Mouse (Mus musculus): Measurements from ENCODE around the gene Abcd3. TPM values are rescaled to one million over a fixed set of nuclear protein-coding genes. Genes with fewer than 3 reads are reported as not detected.
"Not testable (repeated sequence)": the region's sequence is repeated elsewhere in the genome, so short reads cannot be mapped to it uniquely, and the experiment has no call there.

The Abcd3 gene
- polyA plus RNA-seq, 1 experiment from 2014 or later: 53.5 TPM

GRCm38 (mm10) chr3:121808246-121808645 lies 6.9 kb downstream of the Abcd3 start:
- Histone ChIP-seq H3K27me3 (replicated peaks; ENCODE audit: control insufficient read depth, insufficient read depth, low read length) (no peaks in the 10 kb centered on the region), H3K36me3 (ENCODE audit: control insufficient read depth, insufficient read depth, low read length) (0 out of 2 replicates have a peak, but pooled peaks cover 5% of the 10 kb centered on the region), H3K4me1 (ENCODE audit: control insufficient read depth, insufficient read depth, low read length) (peaks cover 6% of the 10 kb centered on the region), H3K4me2 (ENCODE audit: low read depth, low read length) (no peak overlapping the region), H3K27ac (replicated peaks; ENCODE audit: low read depth, low read length) (no peak overlapping the region), H3K9me3 (ENCODE audit: control insufficient read depth, low read length) (no peaks in the 10 kb centered on the region), H3K9ac (ENCODE audit: low read depth, low read length) (no peak overlapping the region), H3K4me3 (ENCODE audit: low read depth, low read length) (no peak overlapping the region)
- no peak for DNase-seq (ENCODE audit: low spot score)
- no peak for ATAC-seq (ENCODE audit: low read depth)
- WGBS: 82% methylated on average over 3 of the region's 3 CpGs

GRCm38 (mm10) chr3:121794214-121794613 lies 20.9 kb downstream of the Abcd3 start:
- Histone ChIP-seq H3K9me3 (ENCODE audit: control insufficient read depth, low read length) (no peaks in the 10 kb centered on the region), H3K4me3 (ENCODE audit: low read depth, low read length) (no peak overlapping the region), H3K36me3 (ENCODE audit: control insufficient read depth, insufficient read depth, low read length) (peaks cover 13% of the 10 kb centered on the region), H3K9ac (ENCODE audit: low read depth, low read length) (no peak overlapping the region), H3K4me1 (ENCODE audit: control insufficient read depth, insufficient read depth, low read length) (no peaks in the 10 kb centered on the region), H3K27me3 (replicated peaks; ENCODE audit: control insufficient read depth, insufficient read depth, low read length) (no peaks in the 10 kb centered on the region), H3K4me2 (ENCODE audit: low read depth, low read length) (no peak overlapping the region), H3K27ac (replicated peaks; ENCODE audit: low read depth, low read length) (no peak overlapping the region)
- ATAC-seq (ENCODE audit: low read depth) (no peak), DNase-seq (ENCODE audit: low spot score) (no peak)
- 69% methylated on average over 2 of the region's 2 CpGs for WGBS

DNA sequence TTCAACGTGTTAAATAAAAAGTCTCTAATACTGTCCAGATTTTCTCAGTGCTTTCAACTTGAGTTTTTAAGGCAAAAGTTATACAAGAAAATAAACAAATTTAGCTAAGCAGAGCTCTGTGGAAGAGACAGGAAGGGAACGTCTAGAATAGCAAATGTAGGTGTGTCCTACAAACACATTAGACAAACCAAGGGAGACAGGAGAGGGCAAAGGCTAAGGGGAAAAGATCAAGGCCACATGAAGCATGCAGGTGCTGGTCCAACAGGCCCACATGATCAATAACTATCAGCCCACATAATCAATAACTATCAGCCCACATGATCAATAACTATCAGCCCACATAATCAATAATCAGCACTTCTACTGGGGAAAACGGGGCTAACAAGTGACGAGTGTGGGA lies 22.9 kb downstream of the Abcd3 start:
- 81% methylated on average over 4 of the region's 4 CpGs for WGBS
- DNase-seq (ENCODE audit: low spot score): no peak

DNA sequence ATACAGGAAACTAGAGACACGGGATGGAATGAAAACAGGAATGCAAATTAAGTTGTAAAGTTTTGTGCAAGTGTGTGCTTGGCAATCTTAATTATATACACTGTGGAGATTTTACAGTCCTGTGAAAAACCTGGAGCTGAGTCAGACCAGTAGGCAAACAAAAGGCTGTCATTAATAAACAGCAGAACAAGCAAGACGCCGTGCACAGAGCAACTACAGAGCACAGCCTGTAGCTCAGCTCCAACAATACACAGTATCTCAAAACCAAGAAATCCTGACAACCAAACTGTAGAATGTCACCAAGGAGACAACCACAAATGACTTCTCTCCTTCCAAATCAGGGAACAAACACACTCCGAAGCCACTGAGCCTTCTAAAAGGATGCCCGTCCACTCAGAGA lies 24.7 kb downstream of the Abcd3 start:
- Histone ChIP-seq H3K9ac (ENCODE audit: low read depth, low read length) (no peak overlapping the region), H3K4me3 (ENCODE audit: low read depth, low read length) (no peak overlapping the region), H3K27me3 (replicated peaks; ENCODE audit: control insufficient read depth, insufficient read depth, low read length) (no peaks in the 10 kb centered on the region), H3K27ac (replicated peaks; ENCODE audit: low read depth, low read length) (no peak overlapping the region), H3K4me1 (ENCODE audit: control insufficient read depth, insufficient read depth, low read length) (no peaks in the 10 kb centered on the region), H3K36me3 (ENCODE audit: control insufficient read depth, insufficient read depth, low read length) (peaks cover 13% of the 10 kb centered on the region), H3K4me2 (ENCODE audit: low read depth, low read length) (no peak overlapping the region), H3K9me3 (ENCODE audit: control insufficient read depth, low read length) (no peaks in the 10 kb centered on the region)
- no peak for ATAC-seq (ENCODE audit: low read depth)
- 79% methylated on average over 5 of the region's 5 CpGs for WGBS
- DNase-seq (ENCODE audit: low spot score): no peak

More for the DNA sequence above, 22.9 kb downstream of the Abcd3 start:
- Histone ChIP-seq H3K27me3 (replicated peaks; ENCODE audit: control insufficient read depth, insufficient read depth, low read length) (no peaks in the 10 kb centered on the region), H3K9ac (ENCODE audit: low read depth, low read length) (no peak overlapping the region), H3K4me1 (ENCODE audit: control insufficient read depth, insufficient read depth, low read length) (no peaks in the 10 kb centered on the region), H3K4me2 (ENCODE audit: low read depth, low read length) (no peak overlapping the region), H3K4me3 (ENCODE audit: low read depth, low read length) (no peak overlapping the region), H3K36me3 (ENCODE audit: control insufficient read depth, insufficient read depth, low read length) (peaks cover 13% of the 10 kb centered on the region), H3K27ac (replicated peaks; ENCODE audit: low read depth, low read length) (no peak overlapping the region), H3K9me3 (ENCODE audit: control insufficient read depth, low read length) (no peaks in the 10 kb centered on the region)
- no peak for ATAC-seq (ENCODE audit: low read depth)

DNA sequence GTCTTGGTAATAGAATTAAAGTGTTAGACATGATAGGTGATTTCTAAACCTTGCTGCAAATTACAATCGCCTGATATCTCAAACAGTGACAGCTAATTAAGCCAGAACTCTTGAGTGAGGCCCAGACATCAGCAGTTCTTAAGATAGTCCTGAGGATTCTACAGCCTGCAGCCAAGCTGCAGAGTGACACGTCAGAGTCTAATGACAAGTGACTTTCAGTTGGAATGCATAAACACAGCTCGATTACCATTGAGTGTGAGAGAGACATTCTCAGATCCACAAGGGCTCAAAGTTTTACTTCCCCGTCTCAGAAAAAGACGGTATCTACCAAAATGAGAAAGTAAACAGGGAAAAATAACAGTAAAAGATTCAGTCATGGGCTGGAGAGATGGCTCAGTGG lies 25.3 kb downstream of the Abcd3 start:
- Histone ChIP-seq H3K9me3 (ENCODE audit: control insufficient read depth, low read length) (no peaks in the 10 kb centered on the region), H3K36me3 (ENCODE audit: control insufficient read depth, insufficient read depth, low read length) (peaks cover 13% of the 10 kb centered on the region), H3K27me3 (replicated peaks; ENCODE audit: control insufficient read depth, insufficient read depth, low read length) (no peaks in the 10 kb centered on the region), H3K4me1 (ENCODE audit: control insufficient read depth, insufficient read depth, low read length) (no peaks in the 10 kb centered on the region), H3K27ac (replicated peaks; ENCODE audit: low read depth, low read length) (no peak overlapping the region), H3K4me3 (ENCODE audit: low read depth, low read length) (no peak overlapping the region), H3K4me2 (ENCODE audit: low read depth, low read length) (no peak overlapping the region), H3K9ac (ENCODE audit: low read depth, low read length) (no peak overlapping the region)
- no peak for ATAC-seq (ENCODE audit: low read depth)
- no peak for DNase-seq (ENCODE audit: low spot score)
- WGBS: 69% methylated on average over 5 of the region's 5 CpGs

DNA sequence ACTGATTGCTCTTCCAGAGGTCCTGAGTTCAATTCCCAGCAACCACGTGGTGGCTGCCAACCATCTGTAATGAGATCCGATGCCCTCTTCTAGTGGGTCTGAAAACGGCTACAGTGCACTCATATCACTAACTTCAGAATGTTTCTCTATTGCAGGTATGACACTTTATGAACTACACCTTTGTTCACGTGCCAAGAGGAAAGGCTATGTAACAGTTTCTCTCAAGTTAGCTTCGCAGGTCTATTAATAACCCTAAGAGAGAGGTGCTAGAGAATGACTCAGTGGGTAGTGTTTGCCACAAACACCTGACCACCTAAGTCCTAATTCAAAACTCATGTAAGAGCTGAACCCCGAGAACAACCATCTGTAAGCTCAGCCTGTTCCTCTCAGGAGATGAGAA lies 32.1 kb downstream of the Abcd3 start:
- no peak overlapping the region for H3K4me2 ChIP-seq (ENCODE audit: low read depth, low read length)
- no peak overlapping the region for H3K27ac ChIP-seq (replicated peaks; ENCODE audit: low read depth, low read length)

DNA sequence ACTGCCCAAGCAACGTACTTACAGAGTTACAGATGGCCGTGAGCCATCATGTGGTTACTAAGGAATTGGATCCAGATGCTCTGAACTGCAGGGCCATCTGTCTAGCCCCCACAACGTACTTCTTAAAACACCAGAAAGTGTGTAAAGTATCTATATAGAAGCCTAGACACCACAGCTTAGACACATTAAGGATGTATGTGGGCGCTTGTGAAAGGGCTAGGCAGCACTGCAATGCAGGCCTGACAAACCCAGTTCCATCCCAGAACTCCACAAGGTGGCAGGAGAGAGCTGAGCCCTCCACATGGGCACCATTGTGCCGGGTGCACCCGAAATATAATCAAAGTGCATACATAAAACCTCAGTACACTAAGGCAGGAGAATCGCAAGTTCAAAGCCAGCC lies 37.2 kb downstream of the Abcd3 start:
- ATAC-seq (ENCODE audit: low read depth): peak; percentile 90
- H3K27ac ChIP-seq (replicated peaks; ENCODE audit: low read depth, low read length): peak overlapping the region; percentile 55; the same call in 1 of the 2 replicates

More for the DNA sequence above, 32.1 kb downstream of the Abcd3 start:
- Histone ChIP-seq H3K9ac (ENCODE audit: low read depth, low read length) (no peak overlapping the region), H3K9me3 (ENCODE audit: control insufficient read depth, low read length) (no peaks in the 10 kb centered on the region), H3K4me3 (ENCODE audit: low read depth, low read length) (no peak overlapping the region), H3K4me1 (ENCODE audit: control insufficient read depth, insufficient read depth, low read length) (peaks cover 7% of the 10 kb centered on the region; the same call in 1 of the 2 replicates), H3K27me3 (replicated peaks; ENCODE audit: control insufficient read depth, insufficient read depth, low read length) (no peaks in the 10 kb centered on the region), H3K36me3 (ENCODE audit: control insufficient read depth, insufficient read depth, low read length) (peaks cover 23% of the 10 kb centered on the region; the same call in 1 of the 2 replicates)
- DNase-seq (ENCODE audit: low spot score) (no peak), ATAC-seq (ENCODE audit: low read depth) (no peak)
- 86% methylated on average over 6 of the region's 6 CpGs for WGBS

GRCm38 (mm10) chr3:121773336-121773735 lies 41.8 kb downstream of the Abcd3 start:
- not testable (repeated sequence) for H3K4me2 ChIP-seq (ENCODE audit: low read depth, low read length); ATAC-seq (ENCODE audit: low read depth); DNase-seq (ENCODE audit: low spot score); H3K27ac ChIP-seq (replicated peaks; ENCODE audit: low read depth, low read length); H3K4me1 ChIP-seq (ENCODE audit: control insufficient read depth, insufficient read depth, low read length); H3K4me3 ChIP-seq (ENCODE audit: low read depth, low read length); H3K9ac ChIP-seq (ENCODE audit: low read depth, low read length); H3K27me3 ChIP-seq (replicated peaks; ENCODE audit: control insufficient read depth, insufficient read depth, low read length); H3K9me3 ChIP-seq (ENCODE audit: control insufficient read depth, low read length)
- WGBS: 94% methylated on average over 4 of the region's 4 CpGs
- H3K36me3 ChIP-seq (ENCODE audit: control insufficient read depth, insufficient read depth, low read length): peaks cover 70% of the 10 kb centered on the region

More for the DNA sequence above, 37.2 kb downstream of the Abcd3 start:
- Histone ChIP-seq H3K36me3 (ENCODE audit: control insufficient read depth, insufficient read depth, low read length) (peaks cover 50% of the 10 kb centered on the region), H3K4me3 (ENCODE audit: low read depth, low read length) (no peak overlapping the region), H3K9ac (ENCODE audit: low read depth, low read length) (no peak overlapping the region), H3K9me3 (ENCODE audit: control insufficient read depth, low read length) (no peaks in the 10 kb centered on the region), H3K27me3 (replicated peaks; ENCODE audit: control insufficient read depth, insufficient read depth, low read length) (no peaks in the 10 kb centered on the region), H3K4me1 (ENCODE audit: control insufficient read depth, insufficient read depth, low read length) (peaks cover 14% of the 10 kb centered on the region; the same call in 1 of the 2 replicates), H3K4me2 (ENCODE audit: low read depth, low read length) (no peak overlapping the region)
- peak; percentile 86 for DNase-seq (ENCODE audit: low spot score)
- WGBS: 28% methylated on average over 7 of the region's 7 CpGs

DNA sequence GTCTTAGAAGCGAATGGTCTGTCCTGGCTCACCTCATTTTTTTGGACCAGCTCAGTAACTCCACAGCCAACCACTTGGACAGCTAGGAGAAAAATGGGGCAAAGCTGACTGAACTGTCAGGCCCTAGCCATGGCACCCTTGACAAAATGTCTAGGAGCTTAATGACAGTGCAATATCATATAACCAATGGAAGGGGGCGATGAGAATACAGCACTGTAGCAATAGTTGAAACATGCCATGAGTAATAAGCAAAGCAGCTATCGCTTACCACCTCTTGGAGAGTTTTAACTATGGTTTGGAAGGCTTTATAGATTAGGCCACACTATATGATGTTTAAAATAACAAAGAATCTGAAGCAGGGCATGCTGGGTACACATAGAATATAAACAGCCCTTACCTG lies 46.3 kb downstream of the Abcd3 start:
- WGBS: 93% methylated on average over 3 of the region's 3 CpGs
- no peak overlapping the region for H3K4me2 ChIP-seq (ENCODE audit: low read depth, low read length)
- no peaks in the 10 kb centered on the region for H3K9me3 ChIP-seq (ENCODE audit: control insufficient read depth, low read length)
- peaks cover 81% of the 10 kb centered on the region for H3K36me3 ChIP-seq (ENCODE audit: control insufficient read depth, insufficient read depth, low read length)
- H3K4me3 ChIP-seq (ENCODE audit: low read depth, low read length): no peak overlapping the region
- ATAC-seq (ENCODE audit: low read depth): no peak
- H3K27ac ChIP-seq (replicated peaks; ENCODE audit: low read depth, low read length): no peak overlapping the region
- no peak overlapping the region for H3K9ac ChIP-seq (ENCODE audit: low read depth, low read length)
- no peak for DNase-seq (ENCODE audit: low spot score)
- no peaks in the 10 kb centered on the region for H3K4me1 ChIP-seq (ENCODE audit: control insufficient read depth, insufficient read depth, low read length)
- H3K27me3 ChIP-seq (replicated peaks; ENCODE audit: control insufficient read depth, insufficient read depth, low read length): no peaks in the 10 kb centered on the region
